Mouse (Mus musculus) forebrain, embryonic 12.5 days (tissue): Measurements from ENCODE around the gene Rfx8. TPM values are rescaled to one million over a fixed set of nuclear protein-coding genes. Genes with fewer than 3 reads are reported as not detected.
A peak's percentile ranks its signal among the peaks of the same experiment; 100 is the strongest.
"Not testable (repeated sequence)": the region's sequence is repeated elsewhere in the genome, so short reads cannot be mapped to it uniquely, and the experiment has no call there.

ENCODE experiments used
- ATAC-seq: fragments of 200-750 bp; cut with Nextera tagmentation; 2 replicates; pipeline ENCODE4 v1.8.0; 2017; ENCODE audit warnings: moderate TSS enrichment; ENCODE audit not compliant: low FRiP score
- H3K27ac ChIP-seq: fragments of 300-500 bp; sonication (generic); 2 replicates; pipeline ENCODE4 v1.5.1; 2016; ENCODE audit warnings: mild to moderate bottlenecking
- H3K27me3 ChIP-seq: fragments of 300-500 bp; sonication (generic); 2 replicates; pipeline ENCODE4 v1.6.1; 2016; ENCODE audit warnings: mild to moderate bottlenecking
- H3K36me3 ChIP-seq: fragments of 300-500 bp; sonication (generic); replicated peaks from 2 replicates; pipeline ENCODE4 v1.6.1; 2016; ENCODE audit warnings: mild to moderate bottlenecking
- H3K4me1 ChIP-seq: fragments of 300-500 bp; sonication (generic); 2 replicates; pipeline ENCODE4 v1.6.1; 2016
- H3K4me2 ChIP-seq: fragments of 300-500 bp; sonication (generic); 2 replicates; pipeline ENCODE4 v1.6.1; 2016; ENCODE audit warnings: mild to moderate bottlenecking, moderate library complexity
- H3K4me3 ChIP-seq: fragments of 300-500 bp; sonication (generic); replicated peaks from 2 replicates; pipeline ENCODE4 v1.5.1; 2016; ENCODE audit warnings: mild to moderate bottlenecking
- H3K9ac ChIP-seq: fragments of 300-500 bp; sonication (generic); 2 replicates; pipeline ENCODE4 v1.6.1; 2016; ENCODE audit warnings: mild to moderate bottlenecking
- H3K9me3 ChIP-seq: fragments of 300-500 bp; sonication (generic); 2 replicates; pipeline ENCODE4 v1.6.1; 2016
- WGBS: fragments of 180-500 bp; shearing (Covaris S2); methylation state at CpG from one replicate; pipeline ENCODE4 v1.1.7; 2016; 5-methylcytosine and 5-hydroxymethylcytosine counted together
- polyA plus RNA-seq: library from polyadenylated mRNA; unstranded; fragments of >200 nt; fragmentation: Nextera tagmentation; extraction: Ambion mirVana; gene quantifications from 2 replicates; pipeline ENCODE4 v1.2.1, GENCODE M21; 2016

Rfx8 gene
- polyA plus RNA-seq, 1 experiment from 2014 or later = not detected

GRCm38 (mm10) chr1:39680546-39680945 lies 40.3 kb downstream of the Rfx8 start:
- Histone ChIP-seq H3K9me3 (no peaks in the 10 kb centered on the region), H3K27me3 (no peaks in the 10 kb centered on the region), H3K4me3 (no peak overlapping the region), H3K4me1 (no peaks in the 10 kb centered on the region), H3K27ac (no peak overlapping the region), H3K9ac (no peak overlapping the region), H3K36me3 (no peaks in the 10 kb centered on the region), H3K4me2 (no peak overlapping the region)
- 72% methylated on average over 6 of the region's 6 CpGs for WGBS
- no peak for ATAC-seq

GRCm38 (mm10) chr1:39678883-39679282 lies 41.9 kb downstream of the Rfx8 start:
- no peaks in the 10 kb centered on the region for H3K27me3 ChIP-seq
- H3K4me3 ChIP-seq = no peak overlapping the region
- 78% methylated on average over 8 of the region's 8 CpGs for WGBS
- H3K4me1 ChIP-seq = no peaks in the 10 kb centered on the region
- H3K27ac ChIP-seq = no peak overlapping the region
- no peaks in the 10 kb centered on the region for H3K36me3 ChIP-seq
- ATAC-seq = no peak
- no peaks in the 10 kb centered on the region for H3K9me3 ChIP-seq
- no peak overlapping the region for H3K4me2 ChIP-seq
- no peak overlapping the region for H3K9ac ChIP-seq

GRCm38 (mm10) chr1:39676221-39676876 lies 44.4 kb downstream of the Rfx8 start:
- no peak for ATAC-seq
- H3K4me3 ChIP-seq = no peak overlapping the region
- no peaks in the 10 kb centered on the region for H3K4me1 ChIP-seq
- WGBS = 90% methylated on average over 5 of the region's 5 CpGs
- no peaks in the 10 kb centered on the region for H3K36me3 ChIP-seq
- no peaks in the 10 kb centered on the region for H3K9me3 ChIP-seq
- no peak overlapping the region for H3K4me2 ChIP-seq
- H3K27me3 ChIP-seq = no peaks in the 10 kb centered on the region
- H3K27ac ChIP-seq = no peak overlapping the region
- H3K9ac ChIP-seq = no peak overlapping the region

GRCm38 (mm10) chr1:39672362-39673105 lies 48.3 kb downstream of the Rfx8 start:
- 76% methylated on average over 9 of the region's 9 CpGs for WGBS
- no peaks in the 10 kb centered on the region for H3K36me3 ChIP-seq
- no peak overlapping the region for H3K27ac ChIP-seq
- no peak for ATAC-seq
- H3K9me3 ChIP-seq = no peaks in the 10 kb centered on the region
- no peak overlapping the region for H3K9ac ChIP-seq
- H3K4me2 ChIP-seq = no peak overlapping the region
- H3K4me1 ChIP-seq = no peaks in the 10 kb centered on the region
- H3K27me3 ChIP-seq = peaks cover 13% of the 10 kb centered on the region; the same call in 1 of the 2 replicates
- H3K4me3 ChIP-seq = no peak overlapping the region

- Histone ChIP-seq H3K4me3 (no peak overlapping the region), H3K9me3 (no peaks in the 10 kb centered on the region), H3K9ac (no peak overlapping the region), H3K27me3 (peaks cover 13% of the 10 kb centered on the region; the same call in 1 of the 2 replicates), H3K4me1 (no peaks in the 10 kb centered on the region), H3K27ac (no peak overlapping the region), H3K36me3 (no peaks in the 10 kb centered on the region), H3K4me2 (no peak overlapping the region)
- no peak for ATAC-seq
- WGBS = 92% methylated on average over 17 of the region's 17 CpGs
Observed at GRCm38 (mm10) chr1:39670211-39670935, 50.4 kb downstream of the Rfx8 start.

- 65% methylated on average over 12 of the region's 12 CpGs for WGBS
Observed at GRCm38 (mm10) chr1:39666751-39667252, 54.0 kb downstream of the Rfx8 start.

GRCm38 (mm10) chr1:39664039-39664625 lies 56.7 kb downstream of the Rfx8 start:
- H3K27me3 ChIP-seq = peaks cover 7% of the 10 kb centered on the region; the same call in 1 of the 2 replicates
- H3K9ac ChIP-seq = no peak overlapping the region
- H3K4me3 ChIP-seq = no peak overlapping the region
- no peak for ATAC-seq
- H3K4me1 ChIP-seq = no peaks in the 10 kb centered on the region
- 82% methylated on average over 7 of the region's 7 CpGs for WGBS
- no peak overlapping the region for H3K4me2 ChIP-seq
- no peaks in the 10 kb centered on the region for H3K36me3 ChIP-seq
- H3K9me3 ChIP-seq = no peaks in the 10 kb centered on the region
- no peak overlapping the region for H3K27ac ChIP-seq

More at GRCm38 (mm10) chr1:39666751-39667252, 54.0 kb downstream of the Rfx8 start:
- Histone ChIP-seq H3K36me3 (no peaks in the 10 kb centered on the region), H3K9me3 (no peaks in the 10 kb centered on the region), H3K27ac (no peak overlapping the region), H3K4me1 (no peaks in the 10 kb centered on the region), H3K9ac (no peak overlapping the region), H3K4me2 (no peak overlapping the region), H3K4me3 (no peak overlapping the region), H3K27me3 (peaks cover 16% of the 10 kb centered on the region; the same call in 1 of the 2 replicates)
- no peak; the same call in 1 of the 2 replicates for ATAC-seq

- H3K27ac ChIP-seq = no peak overlapping the region
- H3K9me3 ChIP-seq = no peaks in the 10 kb centered on the region
- no peak overlapping the region for H3K9ac ChIP-seq
- no peak overlapping the region for H3K4me3 ChIP-seq
- H3K36me3 ChIP-seq = no peaks in the 10 kb centered on the region
- WGBS = 88% methylated on average over 4 of the region's 4 CpGs
- H3K4me1 ChIP-seq = no peaks in the 10 kb centered on the region
- H3K4me2 ChIP-seq = no peak overlapping the region
- ATAC-seq = no peak
- H3K27me3 ChIP-seq = peaks cover 5% of the 10 kb centered on the region; the same call in 1 of the 2 replicates
Observed at GRCm38 (mm10) chr1:39663050-39663449, 57.7 kb downstream of the Rfx8 start.

- ATAC-seq = no peak
- Histone ChIP-seq H3K9ac (no peak overlapping the region), H3K4me3 (no peak overlapping the region), H3K27me3 (peaks cover 12% of the 10 kb centered on the region), H3K4me2 (no peak overlapping the region), H3K36me3 (no peaks in the 10 kb centered on the region), H3K9me3 (no peaks in the 10 kb centered on the region), H3K4me1 (no peaks in the 10 kb centered on the region), H3K27ac (no peak overlapping the region)
- 87% methylated on average over 6 of the region's 6 CpGs for WGBS
Observed at GRCm38 (mm10) chr1:39656976-39657529, 63.7 kb downstream of the Rfx8 start.

GRCm38 (mm10) chr1:39654901-39655300 lies 65.9 kb downstream of the Rfx8 start:
- H3K4me3 ChIP-seq = not testable (repeated sequence)
- WGBS = 90% methylated on average over 18 of the region's 18 CpGs

GRCm38 (mm10) chr1:39653028-39653427 lies 67.8 kb downstream of the Rfx8 start:
- peaks cover 43% of the 10 kb centered on the region for H3K27me3 ChIP-seq
- no peaks in the 10 kb centered on the region for H3K9me3 ChIP-seq
- ATAC-seq = no peak
- no peak overlapping the region for H3K4me2 ChIP-seq
- no peak overlapping the region for H3K27ac ChIP-seq
- no peaks in the 10 kb centered on the region for H3K36me3 ChIP-seq
- 95% methylated on average over 4 of the region's 4 CpGs for WGBS
- no peak overlapping the region for H3K4me3 ChIP-seq
- H3K9ac ChIP-seq = no peak overlapping the region
- H3K4me1 ChIP-seq = peaks cover 17% of the 10 kb centered on the region

More at GRCm38 (mm10) chr1:39654901-39655300, 65.9 kb downstream of the Rfx8 start:
- not testable (repeated sequence) for H3K27ac ChIP-seq, ATAC-seq, H3K36me3 ChIP-seq, H3K9ac ChIP-seq, H3K9me3 ChIP-seq, H3K4me2 ChIP-seq
- Histone ChIP-seq H3K27me3 (peaks cover 29% of the 10 kb centered on the region), H3K4me1 (peaks cover 14% of the 10 kb centered on the region)

GRCm38 (mm10) chr1:39651241-39651548 lies 69.6 kb downstream of the Rfx8 start, which contains the start of gene Creg2:
Gene Creg2 (minus strand): TSS chr1:39651474.
- Histone ChIP-seq H3K4me1 (peaks cover 20% of the 10 kb centered on the region), H3K4me3 (peak within 1 kb of the TSS; percentile 60), H3K27ac (no peak within 1 kb of the TSS), H3K4me2 (peak within 1 kb of the TSS; percentile 100), H3K27me3 (peaks cover 50% of the 10 kb centered on the region), H3K9me3 (no peaks in the 10 kb centered on the region), H3K9ac (peak within 1 kb of the TSS; percentile 72), H3K36me3 (no peaks in the 10 kb centered on the region)
- ATAC-seq = no peak; the same call in none of the 2 replicates
- 41% methylated on average over 9 of the region's 9 CpGs for WGBS
